Mouse (Mus musculus) CD8-positive naive resting alpha-beta T cell, adult 2 months (primary cell): ENCODE measurements around the gene Lrrc58.

Experiments used
- DNase-seq, 2 experiments: peaks; one replicate each; pipeline ENCODE4 v3.0.0; 2022; ENCODE audit warnings: low read depth in 2 of 2, low spot score in 2 of 2

The Lrrc58 gene

GRCm38 (mm10) chr16:37868506-37869469 lies 599 bp downstream of the Lrrc58 start:
- no peak for DNase-seq

GRCm38 (mm10) chr16:37869470-37870231 lies 1.5 kb downstream of the Lrrc58 start:
- no peak for DNase-seq

- DNase-seq: no peak
These were observed 3.0 kb downstream of the Lrrc58 start for GRCm38 (mm10) chr16:37871112-37871715.

- DNase-seq: no peak
These were observed 6.5 kb downstream of the Lrrc58 start for GRCm38 (mm10) chr16:37874501-37875235.

- DNase-seq: no peak
These were observed 9.2 kb downstream of the Lrrc58 start for GRCm38 (mm10) chr16:37877406-37877805.

GRCm38 (mm10) chr16:37878951-37879505 lies 10.8 kb downstream of the Lrrc58 start:
- DNase-seq: no peak

- DNase-seq: no peak
These were observed 11.7 kb downstream of the Lrrc58 start for GRCm38 (mm10) chr16:37879750-37880419.

GRCm38 (mm10) chr16:37881168-37881567 lies 13.0 kb downstream of the Lrrc58 start:
- DNase-seq: no peak

GRCm38 (mm10) chr16:37888986-37889385 lies 20.8 kb downstream of the Lrrc58 start:
- no peak for DNase-seq

GRCm38 (mm10) chr16:37892667-37893066 lies 24.5 kb downstream of the Lrrc58 start:
- no peak for DNase-seq

- DNase-seq: no peak
These were observed 25.2 kb downstream of the Lrrc58 start for GRCm38 (mm10) chr16:37893381-37893780.

- DNase-seq: no peak
These were observed 25.8 kb downstream of the Lrrc58 start for GRCm38 (mm10) chr16:37893942-37894341.

- no peak for DNase-seq
These were observed 30.6 kb downstream of the Lrrc58 start for GRCm38 (mm10) chr16:37898790-37899189.

- DNase-seq: no peak
These were observed 31.2 kb downstream of the Lrrc58 start for GRCm38 (mm10) chr16:37899357-37899756.

- no peak for DNase-seq
These were observed 33.1 kb downstream of the Lrrc58 start for GRCm38 (mm10) chr16:37901318-37901717.

GRCm38 (mm10) chr16:37906456-37906855 lies 38.3 kb downstream of the Lrrc58 start:
- no peak for DNase-seq

- DNase-seq: no peak
These were observed 42.9 kb downstream of the Lrrc58 start for GRCm38 (mm10) chr16:37911086-37911485.

- no peak for DNase-seq
These were observed 48.1 kb downstream of the Lrrc58 start, which contains the start of gene Gpr156 for GRCm38 (mm10) chr16:37916138-37916817. TSS of gene Gpr156 (plus strand) at chr16:37916496.

- no peak for DNase-seq
These were observed 48.6 kb downstream of the Lrrc58 start for GRCm38 (mm10) chr16:37916818-37917201.
